Mouse (Mus musculus) common myeloid progenitor, adult 5-6 weeks (primary cell): ENCODE measurements around the gene Ncaph2. TPM values are rescaled to one million over a fixed set of nuclear protein-coding genes. Genes with fewer than 3 reads are reported as not detected.

ENCODE experiments used
- ATAC-seq: replicated peaks from 2 replicates; pipeline ENCODE4 v1.8.0; 2016; ENCODE audit warnings: low read depth, mild to moderate bottlenecking, moderate TSS enrichment, inconsistent platforms; ENCODE audit not compliant: poor library complexity, severe bottlenecking
- total RNA-seq: library from RNA; stranded (forward); fragments of 200-1000, 187-1606 nt; gene quantifications from 2 replicates; pipeline ENCODE4 v1.2.3, GENCODE M21; 2017

The Ncaph2 gene
- 81.4 and 106 TPM in 2 replicates for total RNA-seq

- peak; percentile 85 for ATAC-seq
These were observed at the start of gene Ncaph2, which contains the start of gene Lmf2 for GRCm38 (mm10) chr15:89355241-89356187. Ncaph2 (plus strand) TSS chr15:89355719. Lmf2 (minus strand) TSS chr15:89355659.

- no peak for ATAC-seq
These were observed 49.6 kb upstream of the Ncaph2 start for GRCm38 (mm10) chr15:89305966-89306365.

DNA sequence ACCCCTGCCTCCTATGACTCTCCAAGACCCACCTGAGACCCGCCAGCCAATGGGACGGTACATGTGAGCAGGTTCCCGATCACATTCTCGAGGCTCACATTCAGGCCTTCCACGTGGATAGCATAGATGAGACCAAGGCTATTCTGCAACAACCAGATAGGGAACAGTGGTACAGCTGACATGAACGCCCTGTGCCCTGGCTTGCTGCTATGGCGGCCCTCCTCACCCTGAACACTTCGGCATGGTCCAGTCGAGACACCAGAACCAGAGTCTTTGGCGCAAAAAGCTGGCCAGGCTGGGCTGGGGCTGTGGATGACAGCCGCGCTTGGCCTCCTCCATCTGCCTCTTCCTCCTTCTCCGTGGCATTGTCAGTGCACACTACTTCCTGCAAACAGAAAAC lies 48.1 kb upstream of the Ncaph2 start:
- no peak for ATAC-seq

GRCm38 (mm10) chr15:89308406-89309139 lies 46.9 kb upstream of the Ncaph2 start:
- no peak for ATAC-seq

DNA sequence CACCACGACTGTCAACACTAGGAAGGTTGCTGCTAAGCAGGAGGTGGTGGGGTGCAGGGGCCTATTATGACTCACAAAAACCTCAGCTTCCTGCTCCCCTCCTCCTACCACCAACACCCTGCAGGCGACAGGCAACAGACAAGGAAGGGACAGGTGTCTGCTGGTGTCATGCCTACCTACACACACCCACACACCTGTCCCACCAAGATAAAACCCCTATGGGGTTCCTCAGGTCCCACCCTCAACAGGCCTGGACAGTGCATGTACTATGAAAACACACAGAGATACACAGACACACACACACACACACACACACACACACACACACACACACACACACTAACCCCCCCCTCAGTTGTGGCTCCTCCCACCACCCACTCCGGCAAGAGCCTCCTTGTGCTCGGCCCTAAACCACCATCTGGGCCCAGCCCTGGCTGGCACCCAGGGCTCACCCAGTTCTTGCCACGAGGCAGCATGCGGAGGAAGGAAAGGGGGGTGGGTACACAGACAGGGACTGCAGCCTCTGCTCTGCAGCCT lies 45.5 kb upstream of the Ncaph2 start:
- ATAC-seq = peak; percentile 68

- no peak for ATAC-seq
These were observed 42.2 kb upstream of the Ncaph2 start for GRCm38 (mm10) chr15:89313359-89313758.

DNA sequence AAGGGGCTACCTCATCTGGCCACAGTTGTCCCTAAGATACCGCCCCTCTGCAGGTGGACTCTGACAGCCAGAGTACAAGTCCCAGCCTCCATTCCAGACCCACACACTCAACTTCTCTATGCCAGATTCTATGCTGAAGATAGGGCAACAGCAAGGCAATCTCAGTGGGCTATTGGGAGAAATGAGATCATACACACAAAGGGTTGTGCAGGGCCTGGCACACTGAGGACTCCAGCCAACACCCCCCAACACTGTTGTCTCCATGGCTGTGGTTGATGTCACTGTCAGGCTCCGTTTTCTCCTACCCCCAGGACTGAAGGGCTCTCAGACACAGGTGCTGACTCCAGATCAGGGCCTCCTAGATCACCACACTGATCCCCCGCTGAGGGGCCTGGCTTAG lies 41.4 kb upstream of the Ncaph2 start:
- ATAC-seq = no peak

DNA sequence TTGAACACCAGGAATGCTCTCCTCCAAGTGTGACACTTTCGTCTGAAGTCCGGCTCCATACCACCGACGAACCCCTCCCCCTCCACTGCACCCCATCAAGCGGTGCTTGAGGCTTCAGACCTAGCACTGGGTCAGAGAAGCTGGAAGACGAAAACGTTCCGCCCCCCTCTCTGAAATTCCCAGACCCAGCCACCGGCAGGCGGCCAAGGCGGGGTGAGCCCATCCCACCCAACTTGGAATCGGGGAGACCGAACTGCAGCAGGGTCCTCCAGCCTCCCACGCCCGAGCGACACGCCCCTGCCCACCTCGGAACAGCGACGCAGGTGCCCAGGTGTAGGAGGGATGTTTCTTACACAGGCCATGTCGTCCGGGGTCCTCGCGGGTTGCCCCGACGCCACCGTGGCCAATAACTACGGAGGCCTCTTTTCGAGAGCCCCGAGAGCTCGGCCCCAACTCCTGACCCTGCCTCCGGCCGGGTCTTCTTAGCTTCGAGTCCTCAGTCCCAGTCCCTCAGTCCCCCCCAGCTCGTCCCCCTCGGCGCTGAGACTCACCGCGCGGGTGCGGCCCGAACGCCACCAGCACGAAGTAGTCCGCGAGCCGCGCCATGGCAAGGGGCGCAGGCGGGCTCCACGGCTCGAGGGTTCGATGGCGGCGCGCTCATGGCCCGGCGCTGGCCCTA lies 40.9 kb upstream of the Ncaph2 start:
- ATAC-seq = no peak

- ATAC-seq = peak; percentile 96
These were observed 40.3 kb upstream of the Ncaph2 start, which contains the start of gene Sbf1 for GRCm38 (mm10) chr15:89315190-89315731. Sbf1 (minus strand) TSS chr15:89315311.

GRCm38 (mm10) chr15:89316146-89316545 lies 39.4 kb upstream of the Ncaph2 start:
- ATAC-seq = no peak

DNA sequence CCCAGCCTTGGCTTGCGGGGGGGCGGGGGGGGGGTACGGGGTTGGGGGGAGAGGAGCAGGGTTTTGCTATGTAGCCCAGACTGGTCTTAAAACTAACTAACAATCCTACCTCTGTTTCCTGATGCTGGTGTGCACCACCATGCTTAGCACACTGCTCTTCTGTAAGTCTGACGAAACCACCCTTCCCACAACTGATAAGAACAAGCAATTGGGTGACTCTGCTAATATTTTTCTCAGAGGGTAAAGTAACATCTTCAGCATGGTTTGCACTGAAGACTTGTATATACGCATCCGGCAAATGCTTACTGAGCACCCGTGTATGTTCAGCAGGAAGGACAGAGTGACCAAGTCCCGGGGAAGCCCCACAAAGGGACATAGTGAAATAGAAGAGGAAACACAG lies 34.3 kb upstream of the Ncaph2 start:
- ATAC-seq = peak; percentile 91

GRCm38 (mm10) chr15:89322670-89323522 lies 32.6 kb upstream of the Ncaph2 start, which contains the start of gene Adm2:
Adm2 (plus strand) TSS chr15:89322720.
- ATAC-seq = no peak

- 0 out of 2 replicates have a peak, but pooled peaks have one; percentile 29 for ATAC-seq
These were observed 31.9 kb upstream of the Ncaph2 start for GRCm38 (mm10) chr15:89323656-89324055.

DNA sequence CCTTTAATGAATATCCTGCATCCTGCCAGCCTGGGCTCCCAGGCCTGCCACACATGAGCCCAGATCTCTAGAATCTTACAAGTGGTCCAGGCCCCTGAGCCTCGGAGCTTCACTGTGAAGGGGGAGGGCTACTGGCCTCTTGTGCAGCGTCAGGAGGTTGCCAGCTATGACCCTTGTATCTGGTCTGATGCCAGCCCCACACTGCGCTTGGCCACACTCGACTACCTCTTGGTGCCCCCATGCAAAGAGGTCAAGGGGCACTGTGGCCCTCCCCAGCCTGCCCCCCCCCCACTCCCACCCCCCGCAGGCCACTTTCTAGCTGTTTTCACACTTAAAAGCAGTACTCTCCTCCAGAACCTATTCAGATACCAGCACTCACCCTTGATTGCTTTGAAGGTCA lies 29.1 kb upstream of the Ncaph2 start:
- no peak for ATAC-seq

- no peak for ATAC-seq
These were observed 21.2 kb upstream of the Ncaph2 start, which contains the start of gene Miox for GRCm38 (mm10) chr15:89334271-89334670. Miox (plus strand) TSS chr15:89334398.

GRCm38 (mm10) chr15:89334774-89335537 lies 20.6 kb upstream of the Ncaph2 start:
- ATAC-seq = no peak

GRCm38 (mm10) chr15:89336422-89336821 lies 19.1 kb upstream of the Ncaph2 start:
- no peak for ATAC-seq

- peak; percentile 80 for ATAC-seq
These were observed 15.8 kb upstream of the Ncaph2 start for GRCm38 (mm10) chr15:89339696-89340095.
